Mouse (Mus musculus) embryo, embryonic 11.5 days (tissue): Measurements from ENCODE around the gene Coro2b.
A peak's percentile ranks its signal among the peaks of the same experiment; 100 is the strongest.

ENCODE experiments used
- DNase-seq: peaks from one replicate; pipeline ENCODE4 v3.0.0-alpha.2; 2012; ENCODE audit warnings: low read depth, low spot score

Gene Coro2b

GRCm38 (mm10) chr9:62536655-62537631 is at the start of gene Coro2b:
TSS of gene Coro2b (minus strand) at chr9:62537044.
- peak; percentile 51 for DNase-seq

GRCm38 (mm10) chr9:62577558-62577957 is 40.7 kb upstream of the Coro2b start:
- DNase-seq: no peak

GRCm38 (mm10) chr9:62569121-62569520 is 32.3 kb upstream of the Coro2b start:
- DNase-seq: no peak

- no peak for DNase-seq
Observed at GRCm38 (mm10) chr9:62567818-62568217, 31.0 kb upstream of the Coro2b start.

- DNase-seq: no peak
Observed at GRCm38 (mm10) chr9:62562236-62562635, 25.4 kb upstream of the Coro2b start.

- DNase-seq: no peak
Observed at GRCm38 (mm10) chr9:62560432-62560831, 23.6 kb upstream of the Coro2b start.

GRCm38 (mm10) chr9:62560006-62560405 is 23.2 kb upstream of the Coro2b start:
- no peak for DNase-seq

GRCm38 (mm10) chr9:62559446-62559845 is 22.6 kb upstream of the Coro2b start:
- DNase-seq: no peak

- no peak for DNase-seq
Observed at GRCm38 (mm10) chr9:62558058-62558457, 21.2 kb upstream of the Coro2b start.

GRCm38 (mm10) chr9:62556748-62557147 is 19.9 kb upstream of the Coro2b start:
- no peak for DNase-seq

GRCm38 (mm10) chr9:62555258-62555856 is 18.5 kb upstream of the Coro2b start:
- DNase-seq: no peak

- no peak for DNase-seq
Observed at GRCm38 (mm10) chr9:62554606-62555005, 17.8 kb upstream of the Coro2b start.

GRCm38 (mm10) chr9:62553366-62553940 is 16.6 kb upstream of the Coro2b start:
- peak; percentile 51 for DNase-seq

GRCm38 (mm10) chr9:62551531-62551930 is 14.7 kb upstream of the Coro2b start:
- DNase-seq: no peak

GRCm38 (mm10) chr9:62550661-62551093 is 13.8 kb upstream of the Coro2b start:
- no peak for DNase-seq

- DNase-seq: peak; percentile 81
Observed at GRCm38 (mm10) chr9:62549809-62550208, 13.0 kb upstream of the Coro2b start.

- no peak for DNase-seq
Observed at GRCm38 (mm10) chr9:62547476-62547875, 10.6 kb upstream of the Coro2b start.

GRCm38 (mm10) chr9:62544856-62545255 is 8.0 kb upstream of the Coro2b start:
- no peak for DNase-seq

GRCm38 (mm10) chr9:62543878-62544277 is 7.0 kb upstream of the Coro2b start:
- no peak for DNase-seq

- DNase-seq: no peak
Observed at GRCm38 (mm10) chr9:62541606-62542005, 4.8 kb upstream of the Coro2b start.

GRCm38 (mm10) chr9:62541182-62541581 is 4.3 kb upstream of the Coro2b start:
- DNase-seq: no peak

- DNase-seq: no peak
Observed at GRCm38 (mm10) chr9:62540736-62541135, 3.9 kb upstream of the Coro2b start.
